Mouse (Mus musculus) lung, postnatal 0 days (tissue): ENCODE results near the gene Kif18a.

ENCODE experiments used
- CTCF ChIP-seq: IDR thresholded peaks from 2 replicates; pipeline ENCODE4 v1.5.1; 2016; ENCODE audit warnings: antibody characterized with exemption, mild to moderate bottlenecking
- EP300 ChIP-seq: IDR thresholded peaks from 2 replicates; pipeline ENCODE4 v1.6.1; 2016; ENCODE audit warnings: antibody characterized with exemption, mild to moderate bottlenecking, control low read depth

DNA sequence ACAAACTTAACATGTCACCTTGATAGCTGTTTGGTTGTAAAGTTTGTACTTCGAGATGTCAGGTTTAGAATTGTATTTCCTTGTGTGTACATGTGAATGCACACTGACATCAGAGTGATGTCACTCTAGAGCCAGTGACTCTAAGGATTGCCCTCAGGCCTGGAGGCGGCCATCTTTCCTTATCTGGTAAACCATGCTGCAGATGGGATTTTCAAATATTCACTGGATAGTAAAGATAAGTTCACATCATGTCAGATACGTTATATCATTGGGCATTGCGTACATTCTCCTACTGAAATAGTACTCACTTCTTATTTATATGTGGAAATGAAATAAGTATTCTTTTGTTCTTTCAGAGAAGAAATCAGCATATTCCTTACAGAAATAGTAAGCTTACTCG lies 15.7 kb downstream of the Kif18a start:
- no peak for TF ChIP-seq EP300
- TF ChIP-seq CTCF = no peak
